Mouse (Mus musculus) neural tube, embryonic 15.5 days (tissue): ENCODE data around the gene Prss32. TPM values are rescaled to one million over a fixed set of nuclear protein-coding genes. Genes with fewer than 3 reads are reported as not detected.
A peak's percentile ranks its signal among the peaks of the same experiment; 100 is the strongest.

Experiments used
- ATAC-seq: fragments of 200-750 bp; cut with Nextera tagmentation; 2 replicates; pipeline ENCODE4 v1.8.0; 2017; ENCODE audit warnings: mild to moderate bottlenecking, moderate TSS enrichment, moderate library complexity; ENCODE audit not compliant: low FRiP score
- H3K27ac ChIP-seq: fragments of 300-500 bp; sonication (generic); replicated peaks from 2 replicates; pipeline ENCODE4 v1.5.1; 2015; ENCODE audit warnings: mild to moderate bottlenecking, inconsistent platforms
- H3K27me3 ChIP-seq: fragments of 300-500 bp; sonication (generic); replicated peaks from 2 replicates; pipeline ENCODE4 v1.6.1; 2015; ENCODE audit warnings: inconsistent platforms
- H3K36me3 ChIP-seq: fragments of 300-500 bp; sonication (generic); 2 replicates; pipeline ENCODE4 v1.6.1; 2015; ENCODE audit warnings: inconsistent platforms
- H3K4me1 ChIP-seq: fragments of 300-500 bp; sonication (generic); 2 replicates; pipeline ENCODE4 v1.6.1; 2015; ENCODE audit warnings: inconsistent platforms
- H3K4me2 ChIP-seq: fragments of 300-500 bp; sonication (generic); 2 replicates; pipeline ENCODE4 v1.6.1; 2015; ENCODE audit warnings: inconsistent platforms, mild to moderate bottlenecking, moderate library complexity
- H3K4me3 ChIP-seq: fragments of 300-500 bp; sonication (generic); replicated peaks from 2 replicates; pipeline ENCODE4 v1.5.1; 2015; ENCODE audit warnings: mild to moderate bottlenecking, inconsistent platforms
- H3K9ac ChIP-seq: fragments of 300-500 bp; sonication (generic); replicated peaks from 2 replicates; pipeline ENCODE4 v1.6.1; 2015; ENCODE audit warnings: mild to moderate bottlenecking, inconsistent platforms
- H3K9me3 ChIP-seq: fragments of 300-500 bp; sonication (generic); replicated peaks from 2 replicates; pipeline ENCODE4 v1.6.1; 2016; ENCODE audit warnings: inconsistent platforms
- WGBS: fragments of 180-500 bp; shearing (Covaris S2); methylation state at CpG from one replicate; pipeline ENCODE4 v1.1.7; 2015; ENCODE audit warnings: mixed read lengths; 5-methylcytosine and 5-hydroxymethylcytosine counted together
- polyA plus RNA-seq: library from polyadenylated mRNA; unstranded; fragments of >200 nt; fragmentation: Nextera tagmentation; extraction: Ambion mirVana; gene quantifications from 2 replicates; pipeline ENCODE4 v1.2.1, GENCODE M21; 2015

The Prss32 gene
- polyA plus RNA-seq, 1 experiment from 2014 or later = 0.50 TPM

DNA sequence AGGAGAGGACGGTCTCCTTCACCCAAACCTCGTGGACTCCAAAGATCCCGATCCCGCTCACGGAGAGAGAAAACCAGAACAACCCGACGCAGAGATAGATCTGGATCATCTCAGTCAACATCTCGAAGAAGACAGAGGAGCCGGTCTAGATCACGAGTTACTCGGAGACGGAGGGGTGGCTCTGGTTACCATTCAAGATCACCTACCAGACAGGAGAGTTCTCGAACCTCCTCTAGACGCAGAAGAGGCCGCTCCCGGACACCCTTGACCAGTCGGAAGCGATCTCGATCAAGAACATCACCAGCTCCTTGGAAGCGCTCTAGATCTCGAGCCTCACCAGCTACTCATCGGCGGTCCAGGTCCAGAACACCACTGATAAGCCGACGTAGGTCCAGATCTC lies 24.4 kb upstream of the Prss32 start:
- Histone ChIP-seq H3K4me1 (no peaks in the 10 kb centered on the region), H3K27me3 (no peaks in the 10 kb centered on the region), H3K4me3 (no peak overlapping the region), H3K9me3 (peaks cover 24% of the 10 kb centered on the region; the same call in 1 of the 2 replicates), H3K9ac (no peak overlapping the region), H3K27ac (no peak overlapping the region), H3K36me3 (peaks cover 98% of the 10 kb centered on the region), H3K4me2 (no peak overlapping the region)
- ATAC-seq = no peak
- 97% methylated on average over 25 of the region's 25 CpGs for WGBS

GRCm38 (mm10) chr17:23820731-23821130 lies 22.9 kb upstream of the Prss32 start:
- H3K9me3 ChIP-seq = peaks cover 18% of the 10 kb centered on the region; the same call in 1 of the 2 replicates

GRCm38 (mm10) chr17:23822094-23822493 lies 21.6 kb upstream of the Prss32 start:
- H3K4me2 ChIP-seq = no peak overlapping the region
- no peak overlapping the region for H3K27ac ChIP-seq
- no peak overlapping the region for H3K9ac ChIP-seq
- 91% methylated on average over 6 of the region's 6 CpGs for WGBS
- H3K9me3 ChIP-seq = peaks cover 18% of the 10 kb centered on the region; the same call in 1 of the 2 replicates
- H3K4me3 ChIP-seq = no peak overlapping the region
- peaks cover 98% of the 10 kb centered on the region for H3K36me3 ChIP-seq
- no peak for ATAC-seq
- peaks cover 11% of the 10 kb centered on the region for H3K4me1 ChIP-seq
- no peaks in the 10 kb centered on the region for H3K27me3 ChIP-seq

More at GRCm38 (mm10) chr17:23820731-23821130, 22.9 kb upstream of the Prss32 start:
- no peak overlapping the region for H3K4me2 ChIP-seq
- H3K9ac ChIP-seq = no peak overlapping the region
- no peak for ATAC-seq
- WGBS = 98% methylated on average over 5 of the region's 5 CpGs
- no peak overlapping the region for H3K4me3 ChIP-seq
- no peaks in the 10 kb centered on the region for H3K4me1 ChIP-seq
- H3K36me3 ChIP-seq = peaks cover 99% of the 10 kb centered on the region
- no peak overlapping the region for H3K27ac ChIP-seq
- H3K27me3 ChIP-seq = no peaks in the 10 kb centered on the region

DNA sequence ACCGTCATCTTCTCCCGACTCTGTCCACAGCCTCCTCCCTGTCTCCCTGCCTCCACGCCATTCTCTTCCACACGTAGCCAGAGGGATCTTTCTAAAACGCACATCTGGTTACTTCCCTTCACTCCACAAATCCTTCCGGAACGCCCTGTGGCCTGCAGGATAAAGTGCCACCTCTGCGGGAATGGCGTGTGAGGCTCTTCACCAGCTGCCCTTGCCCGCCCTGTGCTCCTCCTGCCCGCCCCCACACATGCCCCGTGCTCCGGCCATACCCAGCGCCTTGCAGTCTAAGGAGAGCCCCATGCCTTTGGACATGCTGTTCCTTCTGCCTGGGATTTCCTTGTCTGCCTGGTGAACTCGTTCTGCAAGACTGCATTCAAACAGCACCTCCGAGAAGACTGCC lies 20.6 kb upstream of the Prss32 start:
- H3K9ac ChIP-seq = no peak overlapping the region
- H3K4me3 ChIP-seq = no peak overlapping the region
- peaks cover 92% of the 10 kb centered on the region for H3K36me3 ChIP-seq
- H3K27me3 ChIP-seq = no peaks in the 10 kb centered on the region
- H3K9me3 ChIP-seq = peaks cover 13% of the 10 kb centered on the region; the same call in 1 of the 2 replicates
- H3K4me1 ChIP-seq = peaks cover 20% of the 10 kb centered on the region
- WGBS = 89% methylated on average over 16 of the region's 16 CpGs
- ATAC-seq = no peak
- no peak overlapping the region for H3K4me2 ChIP-seq
- H3K27ac ChIP-seq = no peak overlapping the region

DNA sequence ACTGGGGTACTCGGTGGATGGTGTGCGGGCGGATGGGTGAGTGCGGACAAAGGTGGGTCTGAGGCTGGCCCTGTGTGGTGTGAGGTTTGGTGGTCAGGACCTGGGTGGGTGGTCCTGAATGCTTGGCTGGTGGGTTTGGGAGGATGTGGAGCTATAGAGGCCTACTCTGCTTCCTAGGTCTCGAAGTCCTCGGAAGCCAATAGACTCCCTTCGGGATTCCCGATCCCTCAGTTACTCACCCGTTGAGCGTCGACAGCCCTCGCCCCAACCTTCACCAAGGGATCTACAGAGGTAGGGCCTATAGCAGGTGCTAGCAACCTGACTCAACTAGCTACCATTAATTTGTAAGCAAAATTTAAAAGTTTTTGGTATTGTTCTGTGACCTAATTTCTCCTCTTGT lies 20.0 kb upstream of the Prss32 start:
- H3K4me1 ChIP-seq = peaks cover 25% of the 10 kb centered on the region
- no peaks in the 10 kb centered on the region for H3K27me3 ChIP-seq
- H3K27ac ChIP-seq = no peak overlapping the region
- no peak overlapping the region for H3K4me2 ChIP-seq
- peaks cover 86% of the 10 kb centered on the region for H3K36me3 ChIP-seq
- no peak overlapping the region for H3K4me3 ChIP-seq
- no peak for ATAC-seq
- peaks cover 7% of the 10 kb centered on the region; the same call in 1 of the 2 replicates for H3K9me3 ChIP-seq
- H3K9ac ChIP-seq = no peak overlapping the region
- WGBS = 89% methylated on average over 12 of the region's 12 CpGs

DNA sequence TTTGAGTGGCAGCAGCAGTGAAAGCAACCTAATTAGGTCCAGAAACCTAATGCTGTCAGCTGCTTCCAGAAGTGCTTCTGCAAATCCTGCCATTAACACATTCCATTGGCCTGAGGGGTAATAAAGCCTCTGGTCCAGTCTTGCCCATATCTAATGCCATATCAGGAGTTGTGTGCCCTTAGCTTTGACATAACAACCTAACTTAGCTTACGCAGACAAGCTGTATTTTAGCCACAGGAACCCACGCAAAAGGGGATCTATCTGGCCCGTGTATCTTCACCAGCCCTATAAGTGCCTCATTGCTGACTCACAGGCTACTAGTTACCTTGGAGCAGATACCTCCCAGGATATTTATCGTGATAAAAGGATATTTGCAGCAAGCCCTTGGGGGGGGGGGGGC lies 18.1 kb upstream of the Prss32 start:
- no peak overlapping the region for H3K4me2 ChIP-seq
- 0 out of 2 replicates have a peak overlapping the region, but pooled peaks have one; percentile 5 for H3K27ac ChIP-seq
- no peak for ATAC-seq
- peaks cover 67% of the 10 kb centered on the region for H3K36me3 ChIP-seq
- no peak overlapping the region for H3K9ac ChIP-seq
- peaks cover 30% of the 10 kb centered on the region for H3K4me1 ChIP-seq
- no peak overlapping the region for H3K4me3 ChIP-seq
- no peaks in the 10 kb centered on the region for H3K9me3 ChIP-seq
- no peaks in the 10 kb centered on the region for H3K27me3 ChIP-seq
- 88% methylated on average over 4 of the region's 4 CpGs for WGBS

- under 1% methylated on average over 47 of the region's 47 CpGs for WGBS
- H3K4me2 ChIP-seq = peak overlapping the region; percentile 82
- peak overlapping the region; percentile 96 for H3K27ac ChIP-seq
- ATAC-seq = peak; percentile 79
- H3K4me3 ChIP-seq = peak overlapping the region; percentile 74
- H3K9ac ChIP-seq = peak overlapping the region; percentile 78
- H3K9me3 ChIP-seq = no peaks in the 10 kb centered on the region
- H3K27me3 ChIP-seq = peaks cover 12% of the 10 kb centered on the region
- H3K4me1 ChIP-seq = peaks cover 30% of the 10 kb centered on the region
- H3K36me3 ChIP-seq = peaks cover 39% of the 10 kb centered on the region
Observed at GRCm38 (mm10) chr17:23828271-23829001, 15.2 kb upstream of the Prss32 start.

DNA sequence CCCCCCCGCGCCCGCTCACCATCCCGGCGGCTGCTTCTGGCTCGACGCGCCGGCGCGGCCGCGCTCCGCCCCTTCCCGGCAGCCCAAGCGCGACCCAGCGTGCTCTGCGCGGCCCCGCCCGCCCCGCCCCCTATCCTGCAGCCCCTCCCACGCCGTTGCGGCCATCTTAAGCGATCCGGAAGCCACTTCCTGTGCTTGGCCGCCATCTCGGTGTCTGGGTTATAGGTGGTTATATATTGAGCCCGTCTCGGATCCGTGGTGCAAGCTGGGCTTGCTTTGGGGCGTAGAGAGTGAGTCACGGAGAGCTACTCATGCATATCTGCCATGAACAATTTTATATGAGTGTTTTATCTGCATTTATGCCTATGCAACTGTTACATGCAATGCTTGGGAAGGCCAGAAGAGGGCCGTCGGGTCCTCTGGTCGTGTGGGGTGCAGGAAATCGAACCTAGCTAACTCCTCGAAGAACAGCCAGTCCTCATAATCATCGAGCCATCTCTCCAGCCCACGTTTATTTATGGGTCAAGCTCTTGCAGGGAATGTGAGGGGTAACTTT lies 14.5 kb upstream of the Prss32 start, which contains the start of gene Elob:
Elob (minus strand) TSS at position 73 of the 556 bp plus-strand sequence.
- under 1% methylated on average over 20 of the region's 42 CpGs for WGBS
- Histone ChIP-seq H3K4me1 (peaks cover 30% of the 10 kb centered on the region), H3K9ac (peak within 1 kb of the TSS; percentile 78), H3K27ac (peak within 1 kb of the TSS; percentile 96), H3K36me3 (peaks cover 32% of the 10 kb centered on the region), H3K4me2 (peak within 1 kb of the TSS; percentile 82), H3K4me3 (peak within 1 kb of the TSS; percentile 74), H3K9me3 (no peaks in the 10 kb centered on the region), H3K27me3 (peaks cover 19% of the 10 kb centered on the region)
- ATAC-seq = peak; percentile 96

DNA sequence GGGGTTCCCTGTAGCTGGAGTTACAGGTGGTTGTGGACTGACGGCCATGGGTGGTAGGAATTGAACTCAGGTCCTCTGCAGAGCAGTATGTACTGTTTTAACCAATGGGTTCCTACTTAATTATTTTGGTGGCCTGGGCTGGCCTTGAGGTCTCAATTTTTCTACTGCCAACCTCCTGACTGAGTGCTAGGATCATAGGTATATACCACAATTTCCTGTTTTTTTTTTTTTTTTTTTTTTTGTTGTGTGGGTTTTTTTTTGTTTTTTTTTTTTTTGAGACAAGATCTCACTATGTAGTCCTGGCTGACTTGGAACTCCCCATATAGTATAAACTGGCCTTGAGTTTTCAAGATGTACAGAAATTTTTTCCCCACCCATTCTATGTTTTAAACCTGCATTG lies 12.5 kb upstream of the Prss32 start:
- ATAC-seq = no peak
- H3K4me1 ChIP-seq = peaks cover 27% of the 10 kb centered on the region
- H3K27me3 ChIP-seq = peaks cover 31% of the 10 kb centered on the region

DNA sequence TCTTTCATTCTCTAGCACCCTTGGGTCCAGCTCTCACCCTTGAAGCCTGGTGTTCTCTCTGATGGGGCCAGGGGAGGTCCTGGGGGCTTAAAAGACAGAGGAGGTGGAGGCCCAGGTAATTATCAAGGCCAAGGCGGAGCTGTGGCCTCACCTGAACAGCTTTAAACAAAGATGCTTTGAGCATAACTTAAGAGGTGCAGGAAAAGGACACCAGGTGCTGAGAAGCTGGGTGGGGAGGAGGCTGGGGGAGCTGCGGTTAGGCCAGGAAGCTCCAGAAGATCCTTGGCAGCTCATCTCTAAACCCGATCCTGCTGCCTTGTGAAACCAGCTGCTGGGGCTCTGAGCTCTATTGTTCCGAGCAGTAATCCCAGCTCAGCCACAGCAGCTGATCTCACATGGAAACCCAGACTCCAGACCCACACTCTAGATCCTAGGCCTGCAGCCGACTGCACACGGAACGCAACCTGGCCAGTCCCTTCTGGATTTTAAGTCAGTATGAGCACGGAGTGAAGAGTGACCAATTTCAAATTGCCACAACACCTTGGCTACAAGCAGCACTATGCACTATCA lies 7.6 kb upstream of the Prss32 start, which contains the start of gene Prss33:
Prss33 (minus strand) TSS at position 51 of the 570 bp plus-strand sequence.
- H3K4me2 ChIP-seq = no peak within 1 kb of the TSS
- no peak within 1 kb of the TSS for H3K9ac ChIP-seq
- WGBS = 77% methylated on average over 8 of the region's 8 CpGs
- H3K4me1 ChIP-seq = no peaks in the 10 kb centered on the region
- H3K27ac ChIP-seq = no peak within 1 kb of the TSS
- no peaks in the 10 kb centered on the region for H3K36me3 ChIP-seq
- no peaks in the 10 kb centered on the region for H3K9me3 ChIP-seq
- no peak for ATAC-seq
- no peak within 1 kb of the TSS for H3K4me3 ChIP-seq
- H3K27me3 ChIP-seq = peaks cover 35% of the 10 kb centered on the region

More for the DNA sequence above, 12.5 kb upstream of the Prss32 start:
- Histone ChIP-seq H3K9ac (no peak overlapping the region), H3K4me3 (no peak overlapping the region), H3K4me2 (no peak overlapping the region), H3K9me3 (no peaks in the 10 kb centered on the region), H3K36me3 (peaks cover 12% of the 10 kb centered on the region), H3K27ac (no peak overlapping the region)
- WGBS = 91% methylated on average over 1 of the region's 1 CpGs

DNA sequence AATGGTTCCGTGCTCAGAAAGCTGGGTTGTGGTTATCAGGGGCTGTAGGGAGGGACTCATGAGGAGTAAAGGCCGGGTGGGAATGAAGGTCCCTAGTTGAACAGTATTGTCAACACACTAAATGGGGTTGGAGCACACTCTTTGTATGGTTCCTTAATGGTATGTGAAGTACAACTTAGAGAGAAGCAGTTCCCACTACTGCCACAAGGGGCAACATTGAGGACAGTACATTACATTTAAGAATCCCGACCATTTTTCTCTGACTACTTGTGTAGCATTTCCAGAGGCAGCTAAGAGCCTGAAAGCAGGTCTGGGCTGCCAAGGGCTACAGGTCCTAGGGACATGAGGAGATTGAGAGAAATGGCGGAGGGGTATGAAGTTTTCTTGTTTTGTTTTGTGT lies 2.5 kb upstream of the Prss32 start:
- Histone ChIP-seq H3K27ac (no peak overlapping the region), H3K4me1 (peaks cover 3% of the 10 kb centered on the region; the same call in 1 of the 2 replicates), H3K9ac (no peak overlapping the region), H3K4me3 (no peak overlapping the region), H3K36me3 (no peaks in the 10 kb centered on the region), H3K9me3 (no peaks in the 10 kb centered on the region), H3K27me3 (peaks cover 6% of the 10 kb centered on the region; the same call in 1 of the 2 replicates), H3K4me2 (no peak overlapping the region)
- ATAC-seq = no peak
- WGBS = 29% methylated on average over 4 of the region's 4 CpGs
